Mouse (Mus musculus): ENCODE measurements at regions not wholly inside any gene's neighbourhood (a gene's known extent, or its start where the extent isn't known, plus 50 kb on each side); places are given as distances from the start of the nearest gene placed in this dataset.

GRCm38 (mm10) chr4:125439856-125440255, 50.6 kb upstream of the Grik3 start:
- 27% methylated on average over 9 of the region's 9 CpGs for WGBS
- H3K36me3 ChIP-seq (ENCODE audit: control insufficient read depth, insufficient read depth, low read length): no peaks in the 10 kb centered on the region
- no peak for ATAC-seq (ENCODE audit: low FRiP score, low TSS enrichment)

DNA sequence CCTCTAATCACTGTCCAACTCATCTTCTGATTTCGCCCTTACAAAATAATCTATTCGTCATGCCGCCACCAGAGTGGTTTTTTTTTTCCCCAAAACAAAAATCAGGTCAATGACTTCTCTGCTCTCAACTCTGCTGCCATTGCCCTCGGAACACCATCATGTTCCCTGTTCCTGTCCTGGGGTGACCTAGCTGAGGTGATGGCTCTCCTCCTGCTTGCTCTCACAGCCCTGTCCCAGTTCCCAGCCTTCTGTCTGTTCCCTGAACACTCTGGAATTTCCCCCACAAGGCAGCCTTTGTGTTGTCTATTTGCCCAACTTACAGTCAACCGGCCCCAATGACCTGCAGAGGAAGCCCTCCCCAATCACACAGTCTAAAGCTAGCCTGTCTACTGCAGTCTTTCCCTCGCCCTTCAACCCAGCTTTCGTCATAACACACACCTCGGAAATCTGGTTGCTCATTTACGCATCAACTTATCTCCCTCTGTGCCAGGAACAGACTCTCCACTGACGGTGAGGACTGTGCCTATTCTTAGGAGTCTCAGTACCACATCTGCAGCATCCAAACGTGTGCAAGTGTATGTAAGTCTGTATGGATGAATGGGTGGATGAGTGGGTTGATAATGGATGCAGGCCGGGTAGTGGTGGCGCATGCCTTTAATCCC, 53.2 kb upstream of the Grik3 start:
- no peak overlapping the region for H3K9ac ChIP-seq (ENCODE audit: low read length)
- no peaks in the 10 kb centered on the region for H3K4me1 ChIP-seq (replicated peaks; ENCODE audit: control insufficient read depth, insufficient read depth)
- WGBS: 67% methylated on average over 13 of the region's 13 CpGs
- TF ChIP-seq EP300 (optimal IDR thresholded peaks at IDR 0.05): no peak
- TF ChIP-seq CTCF (IDR thresholded peaks at IDR 0.05; ENCODE audit: low read depth): no peak
- DNase-seq (ENCODE audit: low spot score) (no peak), ATAC-seq (ENCODE audit: low FRiP score, low TSS enrichment) (no peak)
- H3K27ac ChIP-seq (replicated peaks): no peak overlapping the region
- no peaks in the 10 kb centered on the region for H3K27me3 ChIP-seq (ENCODE audit: control insufficient read depth, insufficient read depth, low read length)
- no peak overlapping the region for H3K4me3 ChIP-seq (ENCODE audit: low read depth, low read length)
- H3K4me2 ChIP-seq (replicated peaks; ENCODE audit: low read depth): no peak overlapping the region
- H3K36me3 ChIP-seq (ENCODE audit: control insufficient read depth, insufficient read depth, low read length): no peaks in the 10 kb centered on the region
- no peaks in the 10 kb centered on the region for H3K9me3 ChIP-seq (ENCODE audit: control insufficient read depth, low read length)

More at GRCm38 (mm10) chr4:125439856-125440255, 50.6 kb upstream of the Grik3 start:
- no peak for DNase-seq (ENCODE audit: low spot score)
- TF ChIP-seq EP300 (optimal IDR thresholded peaks at IDR 0.05): no peak
- no peak for TF ChIP-seq CTCF (IDR thresholded peaks at IDR 0.05; ENCODE audit: low read depth)
- Histone ChIP-seq H3K4me3 (ENCODE audit: low read depth, low read length) (no peak overlapping the region), H3K4me1 (replicated peaks; ENCODE audit: control insufficient read depth, insufficient read depth) (no peaks in the 10 kb centered on the region), H3K4me2 (replicated peaks; ENCODE audit: low read depth) (no peak overlapping the region), H3K27me3 (ENCODE audit: control insufficient read depth, insufficient read depth, low read length) (no peaks in the 10 kb centered on the region), H3K27ac (replicated peaks) (no peak overlapping the region), H3K9me3 (ENCODE audit: control insufficient read depth, low read length) (no peaks in the 10 kb centered on the region), H3K9ac (ENCODE audit: low read length) (no peak overlapping the region)

- no peak for TF ChIP-seq CTCF (IDR thresholded peaks at IDR 0.05; ENCODE audit: low read depth)
- no peak for TF ChIP-seq EP300 (optimal IDR thresholded peaks at IDR 0.05)
- H3K4me3 ChIP-seq (ENCODE audit: low read depth, low read length): no peak overlapping the region
Observed at GRCm38 (mm10) chr4:125433511-125433910, 57.0 kb upstream of the Grik3 start.

GRCm38 (mm10) chr4:125431648-125432047, 58.9 kb upstream of the Grik3 start:
- no peak for TF ChIP-seq EP300 (optimal IDR thresholded peaks at IDR 0.05)
- TF ChIP-seq CTCF (IDR thresholded peaks at IDR 0.05; ENCODE audit: low read depth): no peak
- H3K4me2 ChIP-seq (replicated peaks; ENCODE audit: low read depth): no peak overlapping the region
- H3K4me1 ChIP-seq (replicated peaks; ENCODE audit: control insufficient read depth, insufficient read depth): no peaks in the 10 kb centered on the region
- H3K9me3 ChIP-seq (ENCODE audit: control insufficient read depth, low read length): no peaks in the 10 kb centered on the region
- no peak for DNase-seq (ENCODE audit: low spot score)
- no peak for ATAC-seq (ENCODE audit: low FRiP score, low TSS enrichment)
- H3K36me3 ChIP-seq (ENCODE audit: control insufficient read depth, insufficient read depth, low read length): no peaks in the 10 kb centered on the region
- no peak overlapping the region for H3K4me3 ChIP-seq (ENCODE audit: low read depth, low read length)
- no peak overlapping the region for H3K27ac ChIP-seq (replicated peaks)
- H3K27me3 ChIP-seq (ENCODE audit: control insufficient read depth, insufficient read depth, low read length): no peaks in the 10 kb centered on the region
- H3K9ac ChIP-seq (ENCODE audit: low read length): no peak overlapping the region

More at GRCm38 (mm10) chr4:125433511-125433910, 57.0 kb upstream of the Grik3 start:
- Histone ChIP-seq H3K9ac (ENCODE audit: low read length) (no peak overlapping the region), H3K9me3 (ENCODE audit: control insufficient read depth, low read length) (no peaks in the 10 kb centered on the region), H3K36me3 (ENCODE audit: control insufficient read depth, insufficient read depth, low read length) (no peaks in the 10 kb centered on the region), H3K4me1 (replicated peaks; ENCODE audit: control insufficient read depth, insufficient read depth) (no peaks in the 10 kb centered on the region), H3K27ac (replicated peaks) (no peak overlapping the region), H3K4me2 (replicated peaks; ENCODE audit: low read depth) (no peak overlapping the region), H3K27me3 (ENCODE audit: control insufficient read depth, insufficient read depth, low read length) (no peaks in the 10 kb centered on the region)
- no peak for DNase-seq (ENCODE audit: low spot score)
- ATAC-seq (ENCODE audit: low FRiP score, low TSS enrichment): no peak
- 50% methylated on average over 3 of the region's 3 CpGs for WGBS

DNA sequence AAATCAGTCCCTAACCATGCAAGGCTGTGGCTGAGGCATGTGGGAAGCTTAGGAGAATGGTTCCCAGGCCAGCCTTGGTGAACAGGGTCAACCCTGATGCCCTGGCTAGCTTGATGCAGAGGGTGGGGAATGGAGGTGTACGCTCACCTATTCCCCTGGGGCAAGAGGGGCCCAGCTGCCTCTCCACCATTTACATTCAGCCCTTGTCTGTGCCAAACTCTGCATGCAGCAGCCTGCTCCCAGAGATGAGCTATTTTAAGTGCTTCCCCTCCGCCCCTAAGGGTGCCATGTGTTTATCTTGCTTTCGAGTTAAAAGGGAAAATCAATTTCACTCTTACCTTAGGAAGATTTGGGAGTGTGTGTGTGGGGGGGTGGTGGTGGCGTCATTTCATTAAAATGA, 59.7 kb upstream of the Grik3 start:
- 36% methylated on average over 4 of the region's 4 CpGs for WGBS
- Histone ChIP-seq H3K4me1 (replicated peaks; ENCODE audit: control insufficient read depth, insufficient read depth) (no peaks in the 10 kb centered on the region), H3K36me3 (ENCODE audit: control insufficient read depth, insufficient read depth, low read length) (no peaks in the 10 kb centered on the region), H3K27ac (replicated peaks) (no peak overlapping the region), H3K4me2 (replicated peaks; ENCODE audit: low read depth) (no peak overlapping the region), H3K9ac (ENCODE audit: low read length) (no peak overlapping the region), H3K4me3 (ENCODE audit: low read depth, low read length) (no peak overlapping the region), H3K9me3 (ENCODE audit: control insufficient read depth, low read length) (no peaks in the 10 kb centered on the region), H3K27me3 (ENCODE audit: control insufficient read depth, insufficient read depth, low read length) (no peaks in the 10 kb centered on the region)
- DNase-seq (ENCODE audit: low spot score) (no peak), ATAC-seq (ENCODE audit: low FRiP score, low TSS enrichment) (no peak)
- TF ChIP-seq EP300 (optimal IDR thresholded peaks at IDR 0.05): no peak
- TF ChIP-seq CTCF (IDR thresholded peaks at IDR 0.05; ENCODE audit: low read depth): no peak

DNA sequence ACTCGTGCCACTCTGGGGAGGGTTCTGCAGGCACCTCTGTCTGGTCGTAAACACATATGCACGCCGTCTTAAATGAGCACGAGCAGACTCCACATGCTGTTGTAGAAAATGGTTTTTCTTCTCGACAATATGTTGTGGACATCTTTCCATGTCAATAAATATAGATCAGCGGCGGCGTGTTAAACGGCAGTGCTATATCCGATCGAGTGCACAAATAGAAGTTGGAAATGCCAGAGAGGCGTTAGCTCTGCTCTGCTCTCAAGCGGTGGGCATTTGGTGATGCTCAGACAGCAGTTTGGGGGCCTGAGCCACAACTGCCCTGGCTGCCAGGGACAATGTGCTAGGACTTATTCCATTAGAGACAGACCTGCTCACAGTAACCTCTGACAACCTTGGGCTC, 61.8 kb upstream of the Grik3 start:
- no peak for TF ChIP-seq EP300 (optimal IDR thresholded peaks at IDR 0.05)
- TF ChIP-seq CTCF (IDR thresholded peaks at IDR 0.05; ENCODE audit: low read depth): no peak
- ATAC-seq (ENCODE audit: low FRiP score, low TSS enrichment): no peak

More for the DNA sequence above, 61.8 kb upstream of the Grik3 start:
- Histone ChIP-seq H3K9me3 (ENCODE audit: control insufficient read depth, low read length) (no peaks in the 10 kb centered on the region), H3K9ac (ENCODE audit: low read length) (no peak overlapping the region), H3K36me3 (ENCODE audit: control insufficient read depth, insufficient read depth, low read length) (no peaks in the 10 kb centered on the region), H3K4me3 (ENCODE audit: low read depth, low read length) (no peak overlapping the region), H3K4me2 (replicated peaks; ENCODE audit: low read depth) (no peak overlapping the region), H3K27me3 (ENCODE audit: control insufficient read depth, insufficient read depth, low read length) (no peaks in the 10 kb centered on the region), H3K27ac (replicated peaks) (no peak overlapping the region), H3K4me1 (replicated peaks; ENCODE audit: control insufficient read depth, insufficient read depth) (no peaks in the 10 kb centered on the region)
- WGBS: 85% methylated on average over 14 of the region's 14 CpGs
- no peak for DNase-seq (ENCODE audit: low spot score)
